Mouse (Mus musculus) kidney, postnatal 14 days (tissue): ENCODE data around the gene Gm29554.
"Not testable (repeated sequence)": the region's sequence is repeated elsewhere in the genome, so short reads cannot be mapped to it uniquely, and the experiment has no call there.

Experiments used
- DNase-seq: peaks from one replicate; pipeline ENCODE4 v3.0.0; 2022; ENCODE audit warnings: mixed read lengths

Gm29554 gene

DNA sequence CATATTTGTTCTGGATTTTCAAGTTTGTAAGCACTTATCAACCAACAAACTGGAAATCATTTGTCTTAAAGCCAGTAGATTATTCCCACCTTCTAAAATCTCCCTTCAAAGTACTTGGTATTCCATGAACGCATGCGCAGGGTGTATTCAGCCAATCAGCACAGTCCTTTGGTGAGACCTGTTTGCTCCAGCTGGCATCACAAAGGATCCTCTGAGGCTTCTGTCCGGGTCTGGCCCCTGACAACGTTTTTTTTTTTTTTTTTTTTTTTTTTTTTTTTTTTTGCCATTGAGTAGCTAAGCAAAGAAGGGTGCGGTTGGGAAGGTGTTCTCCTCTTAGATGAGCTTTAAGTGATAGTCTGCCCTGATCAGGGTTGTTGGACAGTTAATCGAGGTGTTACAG lies at the start of gene Gm29554:
Gene Gm29554, plus strand, starts transcription at position 301 of the 400 bp plus-strand sequence.
- DNase-seq, result not testable (repeated sequence)
